Mouse (Mus musculus) MEL (cell line): ENCODE results near the gene Snd1. TPM values are rescaled to one million over a fixed set of nuclear protein-coding genes. Genes with fewer than 3 reads are reported as not detected.
A peak's percentile ranks its signal among the peaks of the same experiment; 100 is the strongest.

Experiments
- DNase-seq: peaks from one replicate; pipeline ENCODE4 v3.0.0; 2011; ENCODE audit warnings: low read depth, low spot score
- H3K27ac ChIP-seq: 2 replicates; pipeline ENCODE4 v1.5.1; 2012; ENCODE audit warnings: low read depth, mild to moderate bottlenecking, control low read depth, low read length, moderate library complexity; ENCODE audit not compliant: control insufficient read depth
- H3K27me3 ChIP-seq, 2 experiments: fragments of 150-350 bp in 1 of 2; sonication (generic) in 1 of 2; 2 replicates each; pipeline ENCODE4 v1.6.1; 2012; ENCODE audit warnings: low read length in 2 of 2, mild to moderate bottlenecking in 2 of 2, improper control_type of control experiment in 1 of 2, moderate library complexity in 1 of 2; ENCODE audit not compliant: insufficient read depth in 2 of 2, control insufficient read depth in 1 of 2
- H3K36me3 ChIP-seq, 2 experiments: 2 replicates each; pipeline ENCODE4 v1.6.1; 2012 to 2014; ENCODE audit warnings: low read length in 2 of 2, improper control_type of control experiment in 1 of 2, inconsistent platforms in 1 of 2, mild to moderate bottlenecking in 1 of 2; ENCODE audit not compliant: insufficient read depth in 2 of 2, control insufficient read depth in 1 of 2
- H3K4me1 ChIP-seq, 2 experiments: fragments of 150-350 bp in 1 of 2; sonication (generic) in 1 of 2; 2 replicates each; pipeline ENCODE4 v1.6.1; 2012; ENCODE audit warnings: low read length in 2 of 2, improper control_type of control experiment in 1 of 2, mild to moderate bottlenecking in 1 of 2; ENCODE audit not compliant: insufficient read depth in 2 of 2, control insufficient read depth in 1 of 2
- H3K4me3 ChIP-seq, 2 experiments: fragments of 150-350 bp in 1 of 2; sonication (generic) in 1 of 2; 2 replicates each; pipeline ENCODE4 v1.5.1; 2012; ENCODE audit warnings: low read depth in 2 of 2, low read length in 2 of 2, mild to moderate bottlenecking in 2 of 2, moderate library complexity in 2 of 2, control low read depth in 1 of 2, improper control_type of control experiment in 1 of 2; ENCODE audit not compliant: control insufficient read depth in 1 of 2, insufficient read depth in 1 of 2
- H3K79me2 ChIP-seq: 2 replicates; pipeline ENCODE4 v1.6.1; 2012; ENCODE audit warnings: mild to moderate bottlenecking, low read length, moderate library complexity; ENCODE audit not compliant: control insufficient read depth, poor library complexity, insufficient read depth
- H3K9ac ChIP-seq: 2 replicates; pipeline ENCODE4 v1.6.1; 2012; ENCODE audit warnings: low read depth, mild to moderate bottlenecking, control low read depth, low read length, moderate library complexity; ENCODE audit not compliant: control insufficient read depth, poor library complexity, severe bottlenecking
- H3K9me3 ChIP-seq: fragments of 150-350 bp; sonication (generic); replicated peaks from 2 replicates; pipeline ENCODE4 v1.6.1; 2012; ENCODE audit warnings: mild to moderate bottlenecking, low read length, improper control_type of control experiment, moderate library complexity; ENCODE audit not compliant: insufficient read depth
- BHLHE40 ChIP-seq: IDR thresholded peaks from 2 replicates; pipeline ENCODE4 v1.6.1; 2012; ENCODE audit warnings: low read depth, mild to moderate bottlenecking, inconsistent platforms, low read length, improper control_type of control experiment, borderline replicate concordance
- CHD2 ChIP-seq: IDR thresholded peaks from 2 replicates; pipeline ENCODE4 v1.6.1; 2011; ENCODE audit warnings: low read length, improper control_type of control experiment
- CTCF ChIP-seq, 3 experiments: IDR thresholded peaks in 2 of 3; conservative IDR thresholded peaks in 1 of 3; 2 replicates each; pipeline ENCODE4 v1.5.1; 2011 to 2012; ENCODE audit warnings: low read length in 3 of 3, low read depth in 2 of 3, mild to moderate bottlenecking in 2 of 3, improper control_type of control experiment in 1 of 3, inconsistent platforms in 1 of 3, mixed read lengths in 1 of 3, moderate library complexity in 1 of 3; ENCODE audit not compliant: control insufficient read depth in 1 of 3, insufficient read depth in 1 of 3, poor library complexity in 1 of 3, severe bottlenecking in 1 of 3
- E2F4 ChIP-seq: IDR thresholded peaks from 2 replicates; pipeline ENCODE4 v1.6.1; 2011; ENCODE audit warnings: low read depth, low read length, improper control_type of control experiment, borderline replicate concordance
- EP300 ChIP-seq, 2 experiments: IDR thresholded peaks; 2 replicates each; pipeline ENCODE4 v1.6.1; 2011; ENCODE audit warnings: improper control_type of control experiment in 2 of 2, low read length in 2 of 2, low read depth in 1 of 2, mild to moderate bottlenecking in 1 of 2
- GABPA ChIP-seq: IDR thresholded peaks from 2 replicates; pipeline ENCODE4 v1.6.1; 2012; ENCODE audit warnings: low read depth, mild to moderate bottlenecking, inconsistent platforms, low read length, improper control_type of control experiment, moderate library complexity
- GATA1 ChIP-seq: IDR thresholded peaks from 2 replicates; pipeline ENCODE4 v1.6.1; 2011; ENCODE audit warnings: low read depth, low read length, improper control_type of control experiment
- HCFC1 ChIP-seq: IDR thresholded peaks from 2 replicates; pipeline ENCODE4 v1.6.1; 2012; ENCODE audit warnings: low read depth, mild to moderate bottlenecking, inconsistent platforms, low read length, improper control_type of control experiment, moderate library complexity
- JUND ChIP-seq: IDR thresholded peaks from 2 replicates; pipeline ENCODE4 v1.6.1; 2011; ENCODE audit warnings: low read depth, mild to moderate bottlenecking, improper control_type of control experiment, low read length
- KAT2A ChIP-seq: conservative IDR thresholded peaks from 2 replicates; pipeline ENCODE4 v1.6.1; 2012; ENCODE audit warnings: low read depth, low read length, improper control_type of control experiment, inconsistent platforms
- MAX ChIP-seq: IDR thresholded peaks from 2 replicates; pipeline ENCODE4 v1.6.1; 2011; ENCODE audit warnings: low read length, improper control_type of control experiment
- MAZ ChIP-seq: IDR thresholded peaks from 2 replicates; pipeline ENCODE4 v1.6.1; 2012; ENCODE audit warnings: low read depth, mild to moderate bottlenecking, inconsistent platforms, low read length, improper control_type of control experiment
- MEF2A ChIP-seq: IDR thresholded peaks from 2 replicates; pipeline ENCODE4 v1.6.1; 2014; ENCODE audit warnings: low read depth, mild to moderate bottlenecking, inconsistent platforms, low read length, improper control_type of control experiment; ENCODE audit not compliant: poor library complexity, insufficient replicate concordance, severe bottlenecking; ENCODE audit errors: extremely low read depth
- MXI1 ChIP-seq: IDR thresholded peaks from 2 replicates; pipeline ENCODE4 v1.6.1; 2011; ENCODE audit warnings: mild to moderate bottlenecking, low read depth, low read length, improper control_type of control experiment
- MYC ChIP-seq: IDR thresholded peaks from 2 replicates; pipeline ENCODE4 v1.6.1; 2011; ENCODE audit warnings: low read depth, mild to moderate bottlenecking, low read length, improper control_type of control experiment, moderate library complexity
- POLR2AphosphoS2 ChIP-seq: IDR thresholded peaks from 2 replicates; pipeline ENCODE4 v1.6.1; 2011; ENCODE audit warnings: low read length, improper control_type of control experiment
- RCOR1 ChIP-seq: IDR thresholded peaks from 2 replicates; pipeline ENCODE4 v1.6.1; 2012; ENCODE audit warnings: low read depth, mild to moderate bottlenecking, inconsistent platforms, low read length, improper control_type of control experiment
- SIN3A ChIP-seq: IDR thresholded peaks from 2 replicates; pipeline ENCODE4 v1.6.1; 2012; ENCODE audit warnings: low read length, improper control_type of control experiment, inconsistent platforms
- TCF12 ChIP-seq: IDR thresholded peaks from 2 replicates; pipeline ENCODE4 v1.6.1; 2014; ENCODE audit warnings: low read depth, mild to moderate bottlenecking, inconsistent platforms, low read length, improper control_type of control experiment, moderate library complexity
- UBTF ChIP-seq: IDR thresholded peaks from 2 replicates; pipeline ENCODE4 v1.6.1; 2012; ENCODE audit warnings: low read depth, mild to moderate bottlenecking, inconsistent platforms, low read length, improper control_type of control experiment, moderate library complexity, borderline replicate concordance; ENCODE audit not compliant: insufficient read depth
- ZC3H11A ChIP-seq: IDR thresholded peaks from 2 replicates; pipeline ENCODE4 v1.6.1; 2012; ENCODE audit warnings: low read depth, mild to moderate bottlenecking, inconsistent platforms, low read length, improper control_type of control experiment
- polyA plus RNA-seq, 2 experiments: library from polyadenylated mRNA; stranded (reverse) in 1 of 2; unstranded in 1 of 2; fragments of >175 nt in 1 of 2; fragments of >200 nt in 1 of 2; gene quantifications; 2 replicates each; pipeline versions ENCODE4 v1.2.1 to v1.2.4; 2012; ENCODE audit warnings: low replicate concordance in 2 of 2, low read depth in 1 of 2; ENCODE audit not compliant: insufficient read length in 2 of 2, insufficient read depth in 1 of 2, missing spikeins in 1 of 2
- total RNA-seq: library from RNA; depleted of rRNA; stranded (reverse); fragments of 300-350 nt; gene quantifications from 2 replicates; pipeline ENCODE4 v1.2.3, GENCODE M21; 2012

Gene Snd1
- total and polyA plus RNA-seq, 3 experiments: 192 to 280 TPM; not detected in 1

DNA sequence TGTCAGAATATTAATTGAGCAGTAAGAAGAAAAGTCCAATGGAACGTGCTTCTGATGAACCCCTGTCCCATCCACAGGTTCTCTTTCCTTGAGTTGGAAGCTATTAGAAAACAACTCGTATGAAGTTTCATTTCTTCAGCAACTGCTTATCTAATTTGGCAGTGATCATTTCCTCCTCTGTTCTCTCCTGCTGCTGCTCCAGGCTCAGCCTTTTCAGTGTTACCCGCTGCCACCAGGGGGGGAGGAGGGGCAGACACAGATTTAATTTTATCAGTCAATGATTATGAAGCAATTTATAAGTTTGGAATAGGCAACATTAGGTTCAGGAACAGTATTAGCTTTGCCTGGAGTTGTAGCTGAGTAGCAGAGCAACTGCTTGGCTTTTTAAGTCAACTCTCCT is 291.7 kb downstream of the Snd1 start:
- H3K9me3 ChIP-seq: no peaks in the 10 kb centered on the region
- H3K4me3 ChIP-seq: no peak overlapping the region
- H3K4me1 ChIP-seq: peaks cover 5 to 13% of the 10 kb centered on the region in 2 experiments; a peak in 3 of 4 replicates
- peaks cover 20 to 24% of the 10 kb centered on the region in 2 experiments for H3K36me3 ChIP-seq
- no peaks in the 10 kb centered on the region for H3K79me2 ChIP-seq
- no peak overlapping the region for H3K27ac ChIP-seq
- no peak overlapping the region for H3K9ac ChIP-seq
- H3K27me3 ChIP-seq: no peaks in the 10 kb centered on the region
- peak; percentile 36 for DNase-seq
- TF ChIP-seq KAT2A: no peak
- TF ChIP-seq RCOR1: peak; percentile 73
- TF ChIP-seq GATA1: peak; percentile 47; the same call in 1 of the 2 replicates
- no peak for TF ChIP-seq TCF12
- peak; percentile 21 to 28; a peak in 1 of 4 replicates for TF ChIP-seq EP300 (IDR thresholded peaks at IDR 0.05; ENCODE audit: low read depth in 1 of 2, low read length in 2 of 2)
- TF ChIP-seq CTCF (IDR thresholded peaks at IDR 0.05 in 2 of 3, conservative IDR thresholded peaks at IDR 0.05 in 1 of 3; ENCODE audit: control insufficient read depth in 1 of 3, insufficient read depth in 1 of 3, low read depth in 2 of 3, low read length in 3 of 3, poor library complexity in 1 of 3, severe bottlenecking in 1 of 3): peak in 1 of 3 experiments; percentile 10; a peak in 1 of 6 replicates
- TF ChIP-seq GABPA: no peak

DNA sequence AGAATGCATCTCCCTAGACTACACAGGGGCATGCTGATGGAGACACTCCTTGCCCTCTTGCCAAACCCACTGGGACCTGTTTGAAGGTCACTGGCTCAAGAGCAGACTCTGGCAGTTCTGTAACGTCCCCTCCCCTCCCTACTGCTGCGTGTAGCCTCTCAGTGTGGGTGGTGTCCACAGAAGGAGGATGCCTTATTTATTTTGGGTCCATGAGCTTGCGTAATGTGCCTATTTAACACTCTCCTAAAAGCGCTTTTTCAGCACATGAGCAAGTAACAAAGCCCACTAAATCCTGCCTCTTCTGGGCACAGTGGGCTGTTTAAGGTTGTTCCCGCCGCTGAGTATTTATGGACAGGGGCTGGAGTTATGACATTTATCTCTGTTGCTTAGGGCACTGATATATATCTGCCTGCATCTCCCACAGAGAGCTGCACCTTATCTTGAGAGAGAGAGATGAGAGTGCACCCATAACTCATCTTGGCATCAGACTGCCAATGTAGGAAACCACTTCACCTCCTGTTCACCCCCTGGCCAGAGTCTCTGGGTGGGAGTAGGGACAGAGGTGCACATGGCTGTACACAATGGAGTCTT is 293.0 kb downstream of the Snd1 start:
- no peaks in the 10 kb centered on the region for H3K27me3 ChIP-seq
- no peak overlapping the region for H3K4me3 ChIP-seq
- no peak overlapping the region for H3K9ac ChIP-seq
- no peaks in the 10 kb centered on the region for H3K9me3 ChIP-seq
- TF ChIP-seq HCFC1: no peak
- no peak for TF ChIP-seq CHD2
- TF ChIP-seq GATA1: no peak
- TF ChIP-seq MAX: no peak
- no peak for TF ChIP-seq JUND
- no peak for TF ChIP-seq MYC
- TF ChIP-seq POLR2AphosphoS2: no peak
- no peak for DNase-seq
- H3K36me3 ChIP-seq: peaks cover 20 to 28% of the 10 kb centered on the region in 2 experiments
- H3K79me2 ChIP-seq: no peaks in the 10 kb centered on the region
- peaks cover 5 to 13% of the 10 kb centered on the region in 2 experiments; a peak in 3 of 4 replicates for H3K4me1 ChIP-seq
- H3K27ac ChIP-seq: no peak overlapping the region

DNA sequence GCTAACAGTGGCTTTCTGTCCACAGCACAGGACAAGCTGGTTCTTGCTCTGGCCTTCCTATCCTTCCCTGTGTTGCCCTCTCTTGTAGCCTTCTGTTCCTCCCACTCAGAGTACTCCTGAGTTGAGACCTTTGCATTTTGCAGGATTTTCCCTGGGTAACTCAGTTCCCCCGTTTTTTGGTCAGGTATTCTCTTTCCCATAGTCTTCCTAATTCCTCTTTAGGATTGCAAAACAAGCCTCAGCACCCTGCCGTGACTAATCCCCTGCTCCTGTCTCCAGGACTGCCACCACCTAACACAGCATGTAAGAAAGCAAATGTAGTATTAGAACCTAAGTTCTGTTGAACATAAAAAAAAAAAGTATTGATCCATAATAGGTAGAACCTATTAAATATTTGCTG is 296.4 kb downstream of the Snd1 start:
- H3K27ac ChIP-seq: no peak overlapping the region
- no peaks in the 10 kb centered on the region for H3K27me3 ChIP-seq
- no peaks in the 10 kb centered on the region for H3K9me3 ChIP-seq
- no peak for DNase-seq
- H3K36me3 ChIP-seq: peaks cover 0 to 26% of the 10 kb centered on the region in 2 experiments; a peak in 3 of 4 replicates
- TF ChIP-seq RCOR1: no peak
- no peak for TF ChIP-seq ZC3H11A
- TF ChIP-seq MEF2A: no peak
- TF ChIP-seq E2F4: no peak
- TF ChIP-seq BHLHE40: no peak
- no peak for TF ChIP-seq SIN3A
- no peak for TF ChIP-seq MXI1
- no peak for TF ChIP-seq MYC
- no peak for TF ChIP-seq EP300 (IDR thresholded peaks at IDR 0.05; ENCODE audit: low read depth in 1 of 2, low read length in 2 of 2)
- TF ChIP-seq MAZ: no peak
- TF ChIP-seq UBTF: no peak
- no peak for TF ChIP-seq TCF12
- no peak for TF ChIP-seq GABPA
- no peak overlapping the region for H3K4me3 ChIP-seq
- no peaks in the 10 kb centered on the region for H3K79me2 ChIP-seq
- H3K9ac ChIP-seq: no peak overlapping the region
- H3K4me1 ChIP-seq: peaks cover 0 to 2% of the 10 kb centered on the region in 2 experiments; a peak in 1 of 4 replicates
